Mouse (Mus musculus): ENCODE data around the gene Ect2l. TPM values are rescaled to one million over a fixed set of nuclear protein-coding genes. Genes with fewer than 3 reads are reported as not detected.

Ect2l gene
- polyA plus RNA-seq, 1 experiment from 2014 or later: not detected

- WGBS (ENCODE audit: insufficient replicate concordance): 73% methylated on average over 10 of the region's 10 CpGs
- no peak overlapping the region for H3K27ac ChIP-seq (ENCODE audit: low read length)
- no peaks in the 10 kb centered on the region for H3K4me1 ChIP-seq (ENCODE audit: control insufficient read depth, low read depth, low read length)
- no peak for ATAC-seq (ENCODE audit: low read depth)
- H3K9ac ChIP-seq (ENCODE audit: low read depth, low read length): no peak overlapping the region
- no peaks in the 10 kb centered on the region for H3K36me3 ChIP-seq (ENCODE audit: control insufficient read depth, insufficient read depth)
- H3K27me3 ChIP-seq (ENCODE audit: control insufficient read depth, insufficient read depth, low read depth, low read length): no peaks in the 10 kb centered on the region
- H3K4me3 ChIP-seq (ENCODE audit: low read depth, low read length): no peak overlapping the region
- H3K4me2 ChIP-seq (ENCODE audit: low read depth, low read length): no peak overlapping the region
- H3K9me3 ChIP-seq (replicated peaks; ENCODE audit: control insufficient read depth, low read length): no peaks in the 10 kb centered on the region
These were observed 8.7 kb upstream of the Ect2l start for GRCm38 (mm10) chr10:18219351-18219750.

GRCm38 (mm10) chr10:18214124-18214523 lies 3.4 kb upstream of the Ect2l start:
- Histone ChIP-seq H3K36me3 (ENCODE audit: control insufficient read depth, insufficient read depth) (no peaks in the 10 kb centered on the region), H3K4me3 (ENCODE audit: low read depth, low read length) (no peak overlapping the region), H3K27ac (ENCODE audit: low read length) (no peak overlapping the region), H3K4me2 (ENCODE audit: low read depth, low read length) (no peak overlapping the region), H3K9me3 (replicated peaks; ENCODE audit: control insufficient read depth, low read length) (no peaks in the 10 kb centered on the region), H3K9ac (ENCODE audit: low read depth, low read length) (no peak overlapping the region), H3K27me3 (ENCODE audit: control insufficient read depth, insufficient read depth, low read depth, low read length) (no peaks in the 10 kb centered on the region), H3K4me1 (ENCODE audit: control insufficient read depth, low read depth, low read length) (no peaks in the 10 kb centered on the region)
- no peak for ATAC-seq (ENCODE audit: low read depth)
- 70% methylated on average over 5 of the region's 5 CpGs for WGBS (ENCODE audit: insufficient replicate concordance)

- ATAC-seq (ENCODE audit: low read depth): no peak
- H3K9ac ChIP-seq (ENCODE audit: low read depth, low read length): no peak overlapping the region
- H3K27ac ChIP-seq (ENCODE audit: low read length): no peak overlapping the region
- H3K27me3 ChIP-seq (ENCODE audit: control insufficient read depth, insufficient read depth, low read depth, low read length): no peaks in the 10 kb centered on the region
- H3K4me3 ChIP-seq (ENCODE audit: low read depth, low read length): no peak overlapping the region
- no peaks in the 10 kb centered on the region for H3K4me1 ChIP-seq (ENCODE audit: control insufficient read depth, low read depth, low read length)
- H3K9me3 ChIP-seq (replicated peaks; ENCODE audit: control insufficient read depth, low read length): no peaks in the 10 kb centered on the region
- WGBS (ENCODE audit: insufficient replicate concordance): 71% methylated on average over 4 of the region's 4 CpGs
- H3K4me2 ChIP-seq (ENCODE audit: low read depth, low read length): no peak overlapping the region
- H3K36me3 ChIP-seq (ENCODE audit: control insufficient read depth, insufficient read depth): no peaks in the 10 kb centered on the region
These were observed 2.7 kb upstream of the Ect2l start for GRCm38 (mm10) chr10:18213373-18213772.

GRCm38 (mm10) chr10:18210119-18210518 lies 571 bp downstream of the Ect2l start:
- Histone ChIP-seq H3K9ac (ENCODE audit: low read depth, low read length) (no peak overlapping the region), H3K27ac (ENCODE audit: low read length) (no peak overlapping the region), H3K4me2 (ENCODE audit: low read depth, low read length) (no peak overlapping the region), H3K27me3 (ENCODE audit: control insufficient read depth, insufficient read depth, low read depth, low read length) (no peaks in the 10 kb centered on the region), H3K4me1 (ENCODE audit: control insufficient read depth, low read depth, low read length) (no peaks in the 10 kb centered on the region), H3K9me3 (replicated peaks; ENCODE audit: control insufficient read depth, low read length) (no peaks in the 10 kb centered on the region), H3K4me3 (ENCODE audit: low read depth, low read length) (no peak overlapping the region), H3K36me3 (ENCODE audit: control insufficient read depth, insufficient read depth) (no peaks in the 10 kb centered on the region)
- no peak for ATAC-seq (ENCODE audit: low read depth)
- 56% methylated on average over 6 of the region's 6 CpGs for WGBS (ENCODE audit: insufficient replicate concordance)

GRCm38 (mm10) chr10:18204067-18204466 lies 6.6 kb downstream of the Ect2l start:
- Histone ChIP-seq H3K36me3 (ENCODE audit: control insufficient read depth, insufficient read depth) (no peaks in the 10 kb centered on the region), H3K9ac (ENCODE audit: low read depth, low read length) (no peak overlapping the region), H3K4me1 (ENCODE audit: control insufficient read depth, low read depth, low read length) (no peaks in the 10 kb centered on the region), H3K27me3 (ENCODE audit: control insufficient read depth, insufficient read depth, low read depth, low read length) (no peaks in the 10 kb centered on the region), H3K4me2 (ENCODE audit: low read depth, low read length) (no peak overlapping the region), H3K4me3 (ENCODE audit: low read depth, low read length) (no peak overlapping the region), H3K9me3 (replicated peaks; ENCODE audit: control insufficient read depth, low read length) (no peaks in the 10 kb centered on the region), H3K27ac (ENCODE audit: low read length) (no peak overlapping the region)
- no peak for ATAC-seq (ENCODE audit: low read depth)
- WGBS (ENCODE audit: insufficient replicate concordance): 35% methylated on average over 7 of the region's 7 CpGs

GRCm38 (mm10) chr10:18202401-18202800 lies 8.3 kb downstream of the Ect2l start:
- H3K4me3 ChIP-seq (ENCODE audit: low read depth, low read length): no peak overlapping the region
- 61% methylated on average over 3 of the region's 3 CpGs for WGBS (ENCODE audit: insufficient replicate concordance)
- no peak overlapping the region for H3K9ac ChIP-seq (ENCODE audit: low read depth, low read length)
- H3K36me3 ChIP-seq (ENCODE audit: control insufficient read depth, insufficient read depth): no peaks in the 10 kb centered on the region
- no peaks in the 10 kb centered on the region for H3K9me3 ChIP-seq (replicated peaks; ENCODE audit: control insufficient read depth, low read length)
- no peak for ATAC-seq (ENCODE audit: low read depth)
- H3K27ac ChIP-seq (ENCODE audit: low read length): no peak overlapping the region
- H3K27me3 ChIP-seq (ENCODE audit: control insufficient read depth, insufficient read depth, low read depth, low read length): no peaks in the 10 kb centered on the region
- H3K4me1 ChIP-seq (ENCODE audit: control insufficient read depth, low read depth, low read length): no peaks in the 10 kb centered on the region
- H3K4me2 ChIP-seq (ENCODE audit: low read depth, low read length): no peak overlapping the region

GRCm38 (mm10) chr10:18200656-18201055 lies 10.0 kb downstream of the Ect2l start:
- WGBS (ENCODE audit: insufficient replicate concordance): 56% methylated on average over 9 of the region's 9 CpGs
- Histone ChIP-seq H3K4me1 (ENCODE audit: control insufficient read depth, low read depth, low read length) (no peaks in the 10 kb centered on the region; the same call in 1 of the 2 replicates), H3K36me3 (ENCODE audit: control insufficient read depth, insufficient read depth) (no peaks in the 10 kb centered on the region), H3K9ac (ENCODE audit: low read depth, low read length) (no peak overlapping the region), H3K9me3 (replicated peaks; ENCODE audit: control insufficient read depth, low read length) (no peaks in the 10 kb centered on the region), H3K27ac (ENCODE audit: low read length) (no peak overlapping the region), H3K4me2 (ENCODE audit: low read depth, low read length) (no peak overlapping the region), H3K4me3 (ENCODE audit: low read depth, low read length) (no peak overlapping the region), H3K27me3 (ENCODE audit: control insufficient read depth, insufficient read depth, low read depth, low read length) (no peaks in the 10 kb centered on the region)
- ATAC-seq (ENCODE audit: low read depth): no peak

GRCm38 (mm10) chr10:18199919-18200318 lies 10.8 kb downstream of the Ect2l start:
- H3K4me2 ChIP-seq (ENCODE audit: low read depth, low read length): no peak overlapping the region
- no peak overlapping the region for H3K9ac ChIP-seq (ENCODE audit: low read depth, low read length)
- no peak for ATAC-seq (ENCODE audit: low read depth)
- no peak overlapping the region for H3K4me3 ChIP-seq (ENCODE audit: low read depth, low read length)
- no peaks in the 10 kb centered on the region for H3K9me3 ChIP-seq (replicated peaks; ENCODE audit: control insufficient read depth, low read length)
- 73% methylated on average over 4 of the region's 4 CpGs for WGBS (ENCODE audit: insufficient replicate concordance)
- H3K27me3 ChIP-seq (ENCODE audit: control insufficient read depth, insufficient read depth, low read depth, low read length): no peaks in the 10 kb centered on the region
- no peak overlapping the region for H3K27ac ChIP-seq (ENCODE audit: low read length)
- H3K36me3 ChIP-seq (ENCODE audit: control insufficient read depth, insufficient read depth): no peaks in the 10 kb centered on the region
- no peaks in the 10 kb centered on the region; the same call in 1 of the 2 replicates for H3K4me1 ChIP-seq (ENCODE audit: control insufficient read depth, low read depth, low read length)

GRCm38 (mm10) chr10:18198286-18199015 lies 12.2 kb downstream of the Ect2l start:
- Histone ChIP-seq H3K27me3 (ENCODE audit: control insufficient read depth, insufficient read depth, low read depth, low read length) (no peaks in the 10 kb centered on the region), H3K9me3 (replicated peaks; ENCODE audit: control insufficient read depth, low read length) (no peaks in the 10 kb centered on the region), H3K4me3 (ENCODE audit: low read depth, low read length) (no peak overlapping the region), H3K9ac (ENCODE audit: low read depth, low read length) (no peak overlapping the region), H3K27ac (ENCODE audit: low read length) (no peak overlapping the region), H3K4me1 (ENCODE audit: control insufficient read depth, low read depth, low read length) (no peaks in the 10 kb centered on the region; the same call in 1 of the 2 replicates), H3K36me3 (ENCODE audit: control insufficient read depth, insufficient read depth) (no peaks in the 10 kb centered on the region), H3K4me2 (ENCODE audit: low read depth, low read length) (no peak overlapping the region)
- WGBS (ENCODE audit: insufficient replicate concordance): 54% methylated on average over 5 of the region's 5 CpGs
- ATAC-seq (ENCODE audit: low read depth): no peak

Measured in liver, embryonic 16.5 days (tissue).